Mouse (Mus musculus) NIH3T3 (cell line): ENCODE measurements around the gene Tmem131.
"Not testable (repeated sequence)": the region's sequence is repeated elsewhere in the genome, so short reads cannot be mapped to it uniquely, and the experiment has no call there.

ENCODE experiments used
- DNase-seq: peaks from one replicate; pipeline ENCODE4 v3.0.0-alpha.2; 2012; ENCODE audit warnings: low read depth

The Tmem131 gene

DNA sequence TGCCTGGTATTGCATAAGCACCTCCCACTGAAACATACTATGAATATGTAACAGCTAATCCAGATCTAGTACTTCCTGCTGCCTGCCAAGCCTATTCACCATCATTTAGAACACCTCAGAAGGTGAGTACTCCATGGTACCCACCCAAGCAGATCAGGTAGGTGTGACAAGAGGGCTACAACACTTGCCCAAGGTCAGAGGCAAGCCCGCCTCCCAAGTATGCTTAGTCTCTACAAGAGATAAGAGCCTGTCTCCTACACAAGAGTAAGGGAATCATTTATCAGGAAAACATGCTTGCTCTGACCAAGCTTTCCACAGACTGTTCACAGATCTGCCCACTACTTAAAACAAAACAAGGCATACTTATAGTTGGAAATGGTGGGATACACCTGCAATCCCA lies 26.0 kb downstream of the Tmem131 start:
- no peak for DNase-seq

DNA sequence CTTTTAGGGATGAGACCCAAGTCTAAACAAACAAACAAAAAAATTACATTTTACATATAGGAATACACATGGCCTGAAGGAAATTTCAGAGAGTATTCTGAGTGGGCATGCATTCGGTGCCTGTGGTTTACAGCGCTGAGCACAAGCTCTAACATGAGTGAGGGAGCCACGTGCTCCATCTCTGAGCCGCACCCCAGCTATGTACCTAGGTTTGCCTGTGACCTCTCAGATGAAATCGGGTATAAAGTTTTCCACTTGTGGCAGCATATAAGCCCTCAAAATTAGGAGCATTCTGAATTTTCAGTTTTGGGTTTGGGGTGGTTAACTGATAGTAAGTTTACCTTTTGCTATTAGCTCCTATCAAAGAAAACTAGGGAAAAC lies 28.3 kb downstream of the Tmem131 start:
- DNase-seq: no peak

DNA sequence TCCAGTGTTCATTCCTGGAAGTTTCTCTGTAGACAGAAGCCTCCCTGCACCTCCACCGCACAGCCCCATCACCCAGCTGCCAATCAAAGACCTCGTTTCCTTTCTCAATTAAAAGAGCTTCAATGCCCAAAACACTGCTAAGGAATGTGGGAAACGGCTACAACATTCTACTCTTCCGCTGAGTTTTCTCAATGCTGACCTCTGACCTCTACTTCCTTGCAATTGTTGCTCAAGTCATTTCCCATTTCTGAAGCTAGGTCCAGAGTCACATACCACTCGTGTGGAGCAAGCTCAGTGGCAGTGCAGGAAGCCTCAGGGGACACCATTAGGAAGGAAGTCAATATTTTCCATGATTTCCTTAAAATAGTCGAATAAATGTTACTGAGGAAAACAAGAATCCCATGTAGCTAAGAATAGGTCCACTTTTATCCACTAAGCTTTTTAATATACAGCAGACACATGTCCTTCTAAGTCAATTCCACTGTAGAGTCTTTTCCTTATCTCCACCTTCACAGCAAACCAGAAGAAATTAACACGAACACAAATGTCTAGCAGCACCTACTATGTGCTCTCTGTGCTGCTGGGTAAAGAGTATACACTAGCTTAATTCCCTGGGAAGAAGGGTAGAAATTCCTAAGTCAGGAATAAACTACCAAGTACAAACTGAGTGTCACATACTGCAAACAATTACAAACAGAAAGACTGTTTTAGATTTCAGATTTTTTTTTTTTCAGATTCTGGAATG lies 28.8 kb downstream of the Tmem131 start:
- DNase-seq: no peak

DNA sequence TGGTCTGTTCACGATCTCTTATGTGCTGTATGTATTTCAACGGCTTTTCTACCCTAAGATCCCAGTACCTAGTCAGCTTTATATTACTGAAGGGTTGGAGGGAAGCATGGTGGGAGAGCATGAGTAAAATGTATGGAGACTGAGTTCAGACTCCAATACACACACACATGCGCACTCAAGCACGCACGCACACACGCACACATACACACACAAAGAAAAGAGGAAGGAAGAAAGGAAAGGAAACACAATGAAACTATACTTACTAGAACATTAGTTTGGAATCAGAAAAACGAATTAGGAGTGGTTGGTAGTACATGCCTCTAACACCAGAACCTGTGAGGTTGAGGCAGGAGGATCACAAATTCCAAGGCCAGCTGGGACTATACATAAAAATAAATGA lies 29.7 kb downstream of the Tmem131 start:
- DNase-seq: no peak

DNA sequence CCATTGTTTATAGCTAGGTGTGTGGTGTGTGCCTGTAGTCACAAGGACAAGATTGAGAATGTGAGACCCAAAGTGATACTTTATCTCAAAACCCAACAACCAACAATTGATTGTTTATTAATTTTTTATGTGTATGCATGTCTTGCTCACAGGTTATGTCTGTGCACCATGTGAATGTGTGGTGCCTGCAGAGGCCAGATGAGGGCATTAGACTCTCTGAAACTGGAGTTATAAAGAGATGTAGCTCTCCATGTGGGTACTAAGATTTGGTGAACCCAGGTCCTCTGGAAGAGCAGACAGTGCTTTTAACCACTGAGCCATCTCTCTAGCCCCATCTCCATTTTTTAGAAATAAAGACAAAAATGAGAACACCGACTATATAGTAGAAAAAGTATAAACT lies 31.2 kb downstream of the Tmem131 start:
- DNase-seq: no peak

DNA sequence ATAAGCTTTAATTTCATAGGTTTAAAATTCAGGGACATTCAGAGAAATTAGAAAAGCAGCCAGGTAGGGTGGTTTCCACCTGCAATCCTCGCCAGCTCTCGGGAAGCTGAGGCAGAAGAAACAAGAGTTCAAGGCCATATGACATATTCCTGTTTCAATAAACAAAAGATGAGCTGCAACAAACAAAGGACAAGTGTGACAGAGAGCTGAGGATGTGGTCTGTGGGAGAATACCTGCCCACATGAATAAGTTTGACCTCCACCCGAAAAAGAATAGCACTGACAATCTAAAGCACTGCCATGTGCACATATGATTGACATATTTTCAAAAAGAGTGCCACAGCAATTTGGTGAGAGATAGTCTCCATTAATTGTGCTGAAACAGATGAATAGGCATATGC lies 31.9 kb downstream of the Tmem131 start:
- DNase-seq: no peak

DNA sequence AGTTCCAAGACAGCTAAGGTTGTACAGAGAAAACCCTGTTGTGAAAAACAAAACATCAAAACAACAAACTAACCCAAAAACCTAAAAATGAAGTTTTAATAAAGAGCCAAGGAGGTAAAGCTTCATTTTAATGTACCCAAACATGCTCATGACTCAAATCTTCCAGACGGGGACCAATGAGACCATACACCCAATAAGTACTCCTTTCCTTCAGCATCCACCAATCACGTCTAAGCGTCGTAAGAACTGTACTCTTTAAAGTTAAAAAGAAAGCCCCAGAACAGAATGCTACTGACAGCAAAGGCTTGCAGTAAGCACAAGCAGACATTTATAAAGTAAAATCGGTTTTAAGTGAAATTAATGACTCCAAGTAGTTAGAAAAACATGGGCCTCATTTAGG lies 33.1 kb downstream of the Tmem131 start:
- no peak for DNase-seq

DNA sequence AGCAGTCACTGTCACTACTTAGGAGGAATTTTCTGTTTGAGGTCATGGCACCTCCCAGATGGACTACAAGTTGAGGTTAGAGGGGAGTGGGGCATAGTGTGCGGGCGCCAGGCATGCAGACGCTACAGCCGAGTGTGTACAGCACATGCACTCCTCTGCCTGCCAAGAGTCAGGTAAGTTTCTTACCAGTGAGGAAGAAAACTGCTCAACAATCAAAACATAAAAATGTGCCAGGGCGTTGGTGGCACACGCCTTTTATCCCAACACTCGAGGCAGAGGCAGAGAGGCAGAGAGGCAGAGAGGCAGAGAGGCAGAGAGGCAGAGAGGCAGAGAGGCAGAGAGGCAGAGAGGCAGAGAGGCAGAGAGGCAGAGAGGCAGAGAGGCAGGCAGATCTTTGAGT lies 33.5 kb downstream of the Tmem131 start:
- DNase-seq: not testable (repeated sequence)

DNA sequence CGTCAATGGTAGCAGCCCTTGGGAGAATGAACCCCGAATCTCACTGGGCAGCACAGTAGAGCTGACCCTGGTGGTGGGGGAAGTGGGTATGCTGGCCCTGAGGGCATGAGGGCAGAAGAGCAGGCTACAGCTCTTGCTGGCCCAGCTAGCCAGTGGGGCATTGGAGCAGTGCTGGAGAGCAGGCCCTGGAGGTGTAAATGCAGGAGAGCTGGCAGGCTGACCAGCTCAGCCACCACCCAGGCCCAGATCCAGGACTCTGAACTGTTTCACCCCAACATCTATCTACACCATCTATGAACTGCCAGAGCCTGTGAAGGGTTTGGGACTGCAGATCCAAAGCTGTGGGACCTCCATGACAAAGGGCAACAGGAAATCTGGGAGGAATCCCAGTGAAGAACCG lies 38.2 kb downstream of the Tmem131 start:
- DNase-seq: no peak

DNA sequence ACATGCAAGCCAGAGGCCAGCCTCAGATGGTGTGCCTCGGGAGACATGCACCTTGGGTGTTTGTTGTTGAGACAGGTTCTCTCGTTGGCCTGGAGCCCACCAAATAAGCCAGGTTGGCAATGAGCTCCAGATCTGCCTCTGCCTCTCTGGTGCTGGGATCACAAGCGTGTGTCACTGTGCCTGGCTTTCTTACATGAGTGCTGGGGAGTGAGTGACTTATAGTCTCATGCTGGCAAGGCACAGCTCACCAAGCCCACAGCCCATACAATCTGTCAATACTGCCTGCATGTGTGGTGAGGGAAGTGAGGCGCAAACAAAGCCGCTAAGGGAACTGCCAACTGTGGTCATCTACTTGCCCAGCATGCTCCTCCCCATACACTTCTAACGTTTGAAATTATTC lies 39.0 kb downstream of the Tmem131 start:
- no peak for DNase-seq

DNA sequence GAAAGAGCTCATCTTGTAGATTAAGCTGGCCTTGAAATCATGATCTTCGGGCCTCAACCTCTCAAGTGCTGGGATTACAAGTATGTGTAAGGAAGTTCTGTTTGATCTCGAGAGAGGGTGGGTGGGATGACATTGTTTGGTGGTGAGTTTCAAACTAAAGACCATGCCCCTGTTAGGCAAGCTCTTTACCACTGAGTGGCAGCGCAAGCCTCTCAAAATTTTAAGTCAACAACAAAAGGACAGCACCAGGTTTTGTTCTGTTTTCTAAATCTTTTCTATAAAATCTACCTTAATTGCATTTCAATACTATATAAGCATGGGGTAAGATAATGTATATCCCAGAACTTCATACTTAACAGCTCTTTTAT lies 39.4 kb downstream of the Tmem131 start:
- peak; percentile 28 for DNase-seq

DNA sequence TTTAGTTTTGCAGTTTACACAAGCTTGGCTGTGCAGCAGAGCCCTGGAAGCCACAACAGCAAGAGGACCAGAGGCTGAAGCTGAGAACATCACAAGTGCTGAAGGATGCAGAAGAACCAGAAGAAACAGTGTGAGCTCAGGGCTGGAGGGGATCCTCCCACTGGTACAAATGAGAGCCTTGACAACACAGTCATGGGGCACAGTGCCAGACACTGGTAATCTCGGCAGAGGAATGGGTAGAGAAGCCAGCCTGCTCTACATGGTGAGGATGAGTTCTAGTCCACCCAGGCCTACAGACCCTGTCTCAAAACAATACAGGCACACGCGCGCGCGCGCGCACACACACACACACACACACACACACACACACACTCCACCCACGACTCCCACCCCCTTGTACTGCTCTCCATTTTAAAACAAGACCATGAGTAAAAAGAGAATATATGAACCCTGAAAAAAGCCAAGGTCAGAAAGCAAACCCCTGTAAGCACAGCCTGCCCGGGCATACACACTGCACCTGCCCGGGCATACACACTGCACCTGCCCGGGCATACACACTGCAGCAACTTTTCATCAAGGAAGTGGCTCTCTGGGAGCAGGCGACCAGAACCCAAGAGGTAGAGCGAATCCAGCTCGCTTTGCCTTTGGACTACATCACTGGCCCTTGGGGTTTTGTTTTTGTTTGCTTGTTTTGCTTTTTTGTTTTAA lies 39.9 kb downstream of the Tmem131 start:
- peak; percentile 41 for DNase-seq

DNA sequence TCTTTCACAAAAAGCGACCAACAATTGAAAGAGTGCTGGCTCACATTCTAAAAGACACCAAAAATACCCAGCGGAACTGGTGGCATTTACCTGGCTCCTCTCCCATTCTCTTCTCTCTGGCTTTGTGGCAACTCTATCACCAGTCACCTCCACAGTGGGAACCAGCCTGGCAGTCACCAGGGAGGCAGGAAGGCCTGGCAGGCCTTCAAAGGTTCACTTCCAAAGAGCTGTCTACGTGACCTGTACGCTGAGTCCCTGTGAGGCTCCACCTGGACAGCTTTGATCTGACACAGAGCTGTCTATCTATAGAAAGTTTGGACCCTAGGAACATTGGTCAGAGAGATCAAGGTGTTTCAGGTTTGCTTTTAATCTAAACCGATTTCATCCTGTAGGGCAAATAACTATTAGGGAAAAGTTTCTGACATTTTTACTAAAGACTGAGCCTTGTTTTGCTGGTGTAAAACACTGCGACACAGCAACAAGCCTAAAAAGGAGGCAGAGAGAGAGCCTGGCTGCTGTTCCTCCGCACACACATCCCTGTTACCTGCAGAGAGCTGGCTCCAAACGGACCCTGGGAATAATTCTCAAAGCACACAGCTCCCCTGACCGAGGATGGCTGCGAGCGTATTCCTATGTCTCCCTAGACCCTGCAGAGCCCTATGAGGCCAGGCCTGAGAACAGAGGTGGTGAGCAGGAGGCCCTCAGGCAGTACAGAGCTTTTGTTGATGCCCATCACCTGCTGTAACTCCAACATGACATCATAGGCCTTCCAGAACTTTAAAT lies 40.7 kb downstream of the Tmem131 start:
- no peak for DNase-seq

DNA sequence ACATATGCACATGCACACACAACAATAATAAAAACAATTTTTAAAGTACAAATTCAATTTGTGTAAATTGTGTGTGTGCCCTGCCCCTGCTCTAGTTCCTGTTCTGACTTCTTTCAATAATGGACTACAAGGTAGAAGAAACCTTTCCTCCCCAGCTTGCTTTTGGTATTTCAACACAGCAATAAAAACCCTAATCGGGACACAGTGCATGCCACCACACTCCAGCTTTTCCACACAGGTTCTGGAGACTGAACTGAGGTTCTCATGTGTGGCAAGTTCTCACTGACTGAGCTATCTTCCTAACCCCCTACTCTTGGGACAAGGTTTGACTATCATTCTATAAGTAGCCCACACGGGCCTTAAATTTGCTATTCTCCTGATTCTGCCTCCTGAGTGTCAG lies 43.8 kb downstream of the Tmem131 start:
- DNase-seq: no peak

DNA sequence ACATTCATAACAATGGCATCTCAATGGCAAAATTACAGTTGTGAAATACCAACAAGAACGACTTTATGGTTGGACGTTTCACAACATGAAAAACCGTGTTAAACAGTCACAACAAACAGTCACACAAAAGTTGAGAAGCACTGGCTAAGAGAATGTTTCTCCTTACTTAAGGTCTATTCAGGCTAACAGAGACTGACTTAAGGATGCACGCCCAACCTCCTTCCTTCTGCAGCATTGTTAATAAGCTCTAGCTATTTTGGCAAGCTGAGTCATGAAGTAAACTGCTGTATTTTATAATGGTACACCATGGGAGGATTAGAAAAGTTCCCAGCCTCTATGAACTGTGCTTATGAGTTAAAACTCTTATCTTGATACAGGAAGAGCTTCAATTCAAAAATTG lies 47.0 kb downstream of the Tmem131 start:
- DNase-seq: no peak

DNA sequence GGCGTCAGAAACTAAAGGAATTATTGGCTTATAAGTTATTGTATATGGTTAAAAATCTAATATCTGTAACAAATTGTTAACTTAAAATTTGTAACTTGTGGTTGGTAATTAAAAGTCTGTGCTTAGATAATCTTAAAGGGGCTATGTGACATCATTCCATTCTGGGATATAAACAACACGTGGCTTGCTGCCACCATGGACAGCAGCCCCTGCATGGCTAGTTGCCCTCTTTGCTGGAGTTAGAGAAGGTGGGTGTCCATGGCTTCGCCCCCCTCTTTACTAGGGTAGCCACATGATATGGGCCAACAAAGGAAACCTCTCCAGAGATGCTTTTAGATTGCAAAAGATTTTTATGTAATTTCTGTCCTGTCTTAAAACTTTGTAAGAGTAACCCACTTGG lies 48.0 kb downstream of the Tmem131 start:
- DNase-seq: no peak

DNA sequence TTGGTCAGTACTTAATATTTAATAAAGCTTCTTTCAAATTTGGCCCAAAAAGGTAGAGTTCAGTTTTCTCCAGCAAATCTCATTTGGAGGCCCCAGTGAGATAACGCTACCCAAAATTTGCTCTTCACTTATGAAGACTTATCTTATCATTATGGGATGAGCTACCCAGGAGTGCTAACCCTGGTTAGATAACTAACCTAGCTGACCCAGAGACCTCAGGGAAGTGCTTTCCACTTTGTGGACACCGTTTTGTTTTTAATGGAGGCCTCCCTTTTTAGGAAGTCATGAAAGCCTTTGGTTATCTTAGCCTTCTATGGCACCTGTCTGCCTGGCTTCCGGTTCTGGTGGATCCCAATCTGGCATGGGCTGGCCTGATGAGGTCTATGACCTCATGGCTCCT lies 49.3 kb downstream of the Tmem131 start:
- DNase-seq: no peak

DNA sequence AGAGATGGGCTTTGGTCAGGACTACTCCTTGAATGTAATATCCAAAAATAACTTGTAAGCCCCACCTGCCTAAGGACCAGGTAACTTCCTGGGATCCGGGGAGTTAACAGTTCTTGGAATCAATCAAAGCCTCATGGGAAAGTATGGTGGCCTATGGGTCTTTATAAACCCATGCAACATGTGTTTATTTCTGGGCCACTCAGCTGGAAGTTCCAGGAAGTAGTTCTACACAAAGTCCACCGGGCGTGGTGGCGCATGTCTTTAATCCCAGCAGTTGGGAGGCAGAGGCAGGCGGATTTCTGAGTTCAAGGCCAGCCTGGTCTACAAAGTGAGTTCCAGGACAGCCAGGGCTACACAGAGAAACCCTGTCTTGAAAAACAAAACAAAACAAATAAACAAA lies 49.7 kb downstream of the Tmem131 start:
- not testable (repeated sequence) for DNase-seq

DNA sequence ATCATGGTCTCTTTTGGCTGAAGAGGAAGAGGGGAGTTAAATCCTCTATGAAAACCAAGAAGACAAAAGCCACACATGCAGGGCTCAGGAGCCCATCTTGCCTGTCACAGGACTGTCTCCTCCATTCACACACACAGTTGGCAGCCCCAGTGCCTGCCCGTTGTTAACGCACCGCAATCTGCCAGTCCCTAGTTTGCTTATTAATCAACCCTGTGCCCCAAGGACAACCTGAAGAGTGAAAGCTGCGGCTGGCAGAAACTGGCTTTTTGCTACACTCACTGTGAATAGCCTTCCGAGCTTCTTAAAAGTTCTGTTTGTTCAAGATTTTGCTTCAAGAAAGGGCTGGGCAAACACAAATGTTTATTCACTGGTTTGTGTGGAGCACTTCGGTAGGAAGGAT lies 50.3 kb downstream of the Tmem131 start:
- DNase-seq: no peak

DNA sequence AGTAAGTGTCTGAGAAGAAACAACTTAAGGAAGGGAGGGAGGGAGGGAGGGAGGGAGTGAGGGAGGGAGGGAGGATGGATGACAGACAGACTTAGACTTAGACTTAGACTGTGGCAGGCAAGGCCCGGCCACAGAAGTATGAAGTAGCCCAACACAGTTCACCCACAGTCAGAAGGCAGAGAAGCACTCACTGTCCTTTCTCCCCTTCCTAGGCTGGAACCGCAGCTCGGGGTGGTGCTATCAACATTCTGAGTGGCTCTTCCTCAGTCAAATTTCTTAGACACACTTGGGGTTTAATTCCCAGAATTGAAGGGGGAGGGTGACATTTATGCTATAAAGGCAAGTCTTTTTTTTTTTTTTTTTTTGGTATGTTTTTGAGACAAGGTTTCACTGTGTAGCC lies 51.0 kb downstream of the Tmem131 start:
- DNase-seq: no peak

DNA sequence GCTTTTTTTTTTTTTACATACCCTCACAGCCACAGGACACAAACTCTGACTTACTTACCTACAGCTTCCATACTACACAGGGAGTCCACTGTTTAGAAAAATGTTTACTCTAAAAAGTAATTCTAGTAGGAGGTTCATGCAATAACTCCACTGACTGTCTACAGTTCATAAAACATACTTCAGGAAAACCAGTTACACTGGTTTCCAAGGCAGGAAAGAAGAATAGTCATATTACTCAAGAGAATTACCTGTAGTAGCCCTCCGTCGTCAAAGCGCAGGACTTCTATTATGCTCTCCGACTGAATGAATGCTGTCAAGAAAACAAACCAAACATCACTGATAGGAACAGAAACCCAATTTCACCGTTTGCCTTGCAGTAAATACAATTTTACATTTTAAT lies 54.5 kb downstream of the Tmem131 start:
- DNase-seq: no peak

DNA sequence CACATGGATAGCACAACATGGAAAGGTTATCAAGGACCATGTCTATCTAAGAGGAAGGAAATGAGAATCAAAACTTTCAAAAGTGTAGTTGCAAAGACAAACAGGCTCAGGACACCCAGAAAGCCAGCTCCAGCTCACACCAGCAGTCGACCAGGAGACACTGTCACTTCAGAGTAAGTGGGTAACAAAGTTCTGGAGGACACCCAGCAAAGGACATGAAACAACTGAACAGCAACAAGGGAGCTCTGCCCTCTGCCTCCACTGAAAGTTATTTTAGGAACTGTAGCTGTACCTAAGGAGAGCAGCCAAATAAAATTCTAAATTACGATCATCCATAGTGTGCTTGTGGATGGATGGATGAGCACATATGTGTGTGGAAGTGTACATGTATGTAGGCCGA lies 56.3 kb downstream of the Tmem131 start:
- no peak for DNase-seq

DNA sequence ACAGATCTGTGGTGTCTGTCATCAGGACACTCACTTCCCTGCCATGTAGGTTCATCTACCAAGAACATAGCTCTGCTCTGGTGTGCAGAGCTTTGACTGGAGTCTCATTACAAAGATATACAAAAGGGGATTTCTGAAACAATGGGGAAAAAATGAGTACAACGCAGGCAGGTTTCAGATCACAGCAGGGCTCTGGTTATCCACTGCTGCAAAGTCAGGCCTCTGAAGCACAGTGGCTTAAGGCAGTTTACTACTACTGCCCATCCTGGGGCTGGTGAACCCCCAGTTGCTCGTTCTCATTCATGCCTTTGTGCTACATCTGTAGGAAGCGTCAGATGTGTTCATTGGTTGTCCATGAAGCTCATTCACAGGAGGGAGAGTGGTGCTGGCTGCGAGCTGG lies 57.0 kb downstream of the Tmem131 start:
- DNase-seq: no peak
